Mouse (Mus musculus): ENCODE measurements at regions not wholly inside any gene's neighbourhood (a gene's known extent, or its start where the extent isn't known, plus 50 kb on each side); places are given as distances from the start of the nearest gene placed in this dataset.

- H3K9me3 ChIP-seq (ENCODE audit: control insufficient read depth, low read length): no peaks in the 10 kb centered on the region
- H3K4me2 ChIP-seq (ENCODE audit: low read depth, low read length, severe bottlenecking): no peak overlapping the region
- no peak overlapping the region for H3K4me3 ChIP-seq (ENCODE audit: low read depth, low read length)
- H3K36me3 ChIP-seq (ENCODE audit: control insufficient read depth, insufficient read depth, low read length): no peaks in the 10 kb centered on the region
- no peaks in the 10 kb centered on the region for H3K27me3 ChIP-seq (ENCODE audit: control insufficient read depth, insufficient read depth, low read length)
- ATAC-seq (replicated peaks; ENCODE audit: low FRiP score): no peak
- DNase-seq (ENCODE audit: low spot score): no peak
- H3K9ac ChIP-seq (ENCODE audit: low read length): no peak overlapping the region
- H3K4me1 ChIP-seq (replicated peaks; ENCODE audit: control insufficient read depth, insufficient read depth, low read length): no peaks in the 10 kb centered on the region
- no peak overlapping the region for H3K27ac ChIP-seq (ENCODE audit: low read depth, low read length)
Measured at GRCm38 (mm10) chr2:17290709-17291108, 440.6 kb downstream of the Nebl start.

- Histone ChIP-seq H3K4me1 (replicated peaks; ENCODE audit: control insufficient read depth, insufficient read depth, low read length) (no peaks in the 10 kb centered on the region), H3K9me3 (ENCODE audit: control insufficient read depth, low read length) (no peaks in the 10 kb centered on the region), H3K9ac (ENCODE audit: low read length) (no peak overlapping the region), H3K4me2 (ENCODE audit: low read depth, low read length, severe bottlenecking) (no peak overlapping the region), H3K4me3 (ENCODE audit: low read depth, low read length) (no peak overlapping the region), H3K36me3 (ENCODE audit: control insufficient read depth, insufficient read depth, low read length) (no peaks in the 10 kb centered on the region), H3K27me3 (ENCODE audit: control insufficient read depth, insufficient read depth, low read length) (no peaks in the 10 kb centered on the region), H3K27ac (ENCODE audit: low read depth, low read length) (no peak overlapping the region)
- DNase-seq (ENCODE audit: low spot score) (no peak), ATAC-seq (replicated peaks; ENCODE audit: low FRiP score) (no peak)
- WGBS: 84% methylated on average over 1 of the region's 1 CpGs
Measured at GRCm38 (mm10) chr2:17287598-17287997, 443.7 kb downstream of the Nebl start.

GRCm38 (mm10) chr2:17249960-17250359 lies 481.3 kb downstream of the Nebl start:
- DNase-seq (ENCODE audit: low spot score) (no peak), ATAC-seq (replicated peaks; ENCODE audit: low FRiP score) (peak; percentile 77)
- Histone ChIP-seq H3K4me1 (replicated peaks; ENCODE audit: control insufficient read depth, insufficient read depth, low read length) (no peaks in the 10 kb centered on the region), H3K36me3 (ENCODE audit: control insufficient read depth, insufficient read depth, low read length) (no peaks in the 10 kb centered on the region), H3K27ac (ENCODE audit: low read depth, low read length) (no peak overlapping the region), H3K4me3 (ENCODE audit: low read depth, low read length) (no peak overlapping the region), H3K9me3 (ENCODE audit: control insufficient read depth, low read length) (no peaks in the 10 kb centered on the region), H3K4me2 (ENCODE audit: low read depth, low read length, severe bottlenecking) (no peak overlapping the region), H3K9ac (ENCODE audit: low read length) (no peak overlapping the region), H3K27me3 (ENCODE audit: control insufficient read depth, insufficient read depth, low read length) (no peaks in the 10 kb centered on the region)
- WGBS: 34% methylated on average over 2 of the region's 2 CpGs

GRCm38 (mm10) chr2:17245821-17246220 lies 485.4 kb downstream of the Nebl start:
- H3K4me2 ChIP-seq (ENCODE audit: low read depth, low read length, severe bottlenecking): no peak overlapping the region
- no peaks in the 10 kb centered on the region for H3K4me1 ChIP-seq (replicated peaks; ENCODE audit: control insufficient read depth, insufficient read depth, low read length)
- ATAC-seq (replicated peaks; ENCODE audit: low FRiP score): peak; percentile 39; the same call in 1 of the 2 replicates
- no peaks in the 10 kb centered on the region for H3K27me3 ChIP-seq (ENCODE audit: control insufficient read depth, insufficient read depth, low read length)
- H3K27ac ChIP-seq (ENCODE audit: low read depth, low read length): no peak overlapping the region
- 50% methylated on average over 2 of the region's 2 CpGs for WGBS
- no peak overlapping the region for H3K4me3 ChIP-seq (ENCODE audit: low read depth, low read length)
- no peaks in the 10 kb centered on the region for H3K36me3 ChIP-seq (ENCODE audit: control insufficient read depth, insufficient read depth, low read length)
- no peak for DNase-seq (ENCODE audit: low spot score)
- H3K9me3 ChIP-seq (ENCODE audit: control insufficient read depth, low read length): no peaks in the 10 kb centered on the region
- no peak overlapping the region for H3K9ac ChIP-seq (ENCODE audit: low read length)

- Histone ChIP-seq H3K4me1 (replicated peaks; ENCODE audit: control insufficient read depth, insufficient read depth, low read length) (no peaks in the 10 kb centered on the region), H3K9me3 (ENCODE audit: control insufficient read depth, low read length) (no peaks in the 10 kb centered on the region), H3K9ac (ENCODE audit: low read length) (no peak overlapping the region), H3K27me3 (ENCODE audit: control insufficient read depth, insufficient read depth, low read length) (no peaks in the 10 kb centered on the region), H3K27ac (ENCODE audit: low read depth, low read length) (no peak overlapping the region), H3K4me3 (ENCODE audit: low read depth, low read length) (no peak overlapping the region), H3K4me2 (ENCODE audit: low read depth, low read length, severe bottlenecking) (no peak overlapping the region), H3K36me3 (ENCODE audit: control insufficient read depth, insufficient read depth, low read length) (no peaks in the 10 kb centered on the region)
- no peak for ATAC-seq (replicated peaks; ENCODE audit: low FRiP score)
- WGBS: 78% methylated on average over 1 of the region's 1 CpGs
- no peak for DNase-seq (ENCODE audit: low spot score)
Measured at GRCm38 (mm10) chr2:17215607-17216006, 515.7 kb downstream of the Nebl start.

GRCm38 (mm10) chr2:17214881-17215280 lies 516.4 kb downstream of the Nebl start:
- Histone ChIP-seq H3K4me1 (replicated peaks; ENCODE audit: control insufficient read depth, insufficient read depth, low read length) (no peaks in the 10 kb centered on the region), H3K27ac (ENCODE audit: low read depth, low read length) (no peak overlapping the region), H3K36me3 (ENCODE audit: control insufficient read depth, insufficient read depth, low read length) (no peaks in the 10 kb centered on the region), H3K4me2 (ENCODE audit: low read depth, low read length, severe bottlenecking) (no peak overlapping the region), H3K27me3 (ENCODE audit: control insufficient read depth, insufficient read depth, low read length) (no peaks in the 10 kb centered on the region), H3K9me3 (ENCODE audit: control insufficient read depth, low read length) (no peaks in the 10 kb centered on the region), H3K9ac (ENCODE audit: low read length) (no peak overlapping the region), H3K4me3 (ENCODE audit: low read depth, low read length) (no peak overlapping the region)
- 76% methylated on average over 3 of the region's 3 CpGs for WGBS
- DNase-seq (ENCODE audit: low spot score): no peak
- no peak for ATAC-seq (replicated peaks; ENCODE audit: low FRiP score)

- H3K36me3 ChIP-seq (ENCODE audit: control insufficient read depth, insufficient read depth, low read length): no peaks in the 10 kb centered on the region
- no peak overlapping the region for H3K4me2 ChIP-seq (ENCODE audit: low read depth, low read length, severe bottlenecking)
- H3K9ac ChIP-seq (ENCODE audit: low read length): no peak overlapping the region
- DNase-seq (ENCODE audit: low spot score) (no peak), ATAC-seq (replicated peaks; ENCODE audit: low FRiP score) (no peak)
- no peaks in the 10 kb centered on the region for H3K4me1 ChIP-seq (replicated peaks; ENCODE audit: control insufficient read depth, insufficient read depth, low read length)
- no peak overlapping the region for H3K27ac ChIP-seq (ENCODE audit: low read depth, low read length)
- no peak overlapping the region for H3K4me3 ChIP-seq (ENCODE audit: low read depth, low read length)
- H3K27me3 ChIP-seq (ENCODE audit: control insufficient read depth, insufficient read depth, low read length): no peaks in the 10 kb centered on the region
- H3K9me3 ChIP-seq (ENCODE audit: control insufficient read depth, low read length): no peaks in the 10 kb centered on the region
- WGBS: 91% methylated on average over 4 of the region's 4 CpGs
Measured at GRCm38 (mm10) chr2:17212566-17212965, 518.7 kb downstream of the Nebl start.

- H3K27me3 ChIP-seq (ENCODE audit: control insufficient read depth, insufficient read depth, low read length): no peaks in the 10 kb centered on the region
- no peak for ATAC-seq (replicated peaks; ENCODE audit: low FRiP score)
Measured at GRCm38 (mm10) chr2:17211105-17211504, 520.2 kb downstream of the Nebl start.

GRCm38 (mm10) chr2:17193611-17194010 lies 537.7 kb downstream of the Nebl start:
- H3K9ac ChIP-seq (ENCODE audit: low read length): no peak overlapping the region

More at GRCm38 (mm10) chr2:17211105-17211504, 520.2 kb downstream of the Nebl start:
- H3K27ac ChIP-seq (ENCODE audit: low read depth, low read length): no peak overlapping the region
- H3K9me3 ChIP-seq (ENCODE audit: control insufficient read depth, low read length): no peaks in the 10 kb centered on the region
- no peaks in the 10 kb centered on the region for H3K36me3 ChIP-seq (ENCODE audit: control insufficient read depth, insufficient read depth, low read length)
- no peak overlapping the region for H3K4me2 ChIP-seq (ENCODE audit: low read depth, low read length, severe bottlenecking)
- no peak overlapping the region for H3K9ac ChIP-seq (ENCODE audit: low read length)
- no peak for DNase-seq (ENCODE audit: low spot score)
- no peaks in the 10 kb centered on the region for H3K4me1 ChIP-seq (replicated peaks; ENCODE audit: control insufficient read depth, insufficient read depth, low read length)
- H3K4me3 ChIP-seq (ENCODE audit: low read depth, low read length): no peak overlapping the region

More at GRCm38 (mm10) chr2:17193611-17194010, 537.7 kb downstream of the Nebl start:
- Histone ChIP-seq H3K36me3 (ENCODE audit: control insufficient read depth, insufficient read depth, low read length) (no peaks in the 10 kb centered on the region), H3K9me3 (ENCODE audit: control insufficient read depth, low read length) (no peaks in the 10 kb centered on the region), H3K27ac (ENCODE audit: low read depth, low read length) (no peak overlapping the region), H3K27me3 (ENCODE audit: control insufficient read depth, insufficient read depth, low read length) (no peaks in the 10 kb centered on the region), H3K4me1 (replicated peaks; ENCODE audit: control insufficient read depth, insufficient read depth, low read length) (no peaks in the 10 kb centered on the region), H3K4me2 (ENCODE audit: low read depth, low read length, severe bottlenecking) (no peak overlapping the region), H3K4me3 (ENCODE audit: low read depth, low read length) (no peak overlapping the region)
- DNase-seq (ENCODE audit: low spot score) (no peak), ATAC-seq (replicated peaks; ENCODE audit: low FRiP score) (no peak)
- 72% methylated on average over 3 of the region's 3 CpGs for WGBS
